Mouse (Mus musculus) heart, adult 2 months (tissue): ENCODE data around the gene Fam240a.
A peak's percentile ranks its signal among the peaks of the same experiment; 100 is the strongest.

Experiments used
- CTCF ChIP-seq: fragments of 200-600 bp; IDR thresholded peaks from 2 replicates; pipeline ENCODE4 v1.8.1; 2022; ENCODE audit warnings: antibody characterized with exemption, mild to moderate bottlenecking, moderate library complexity
- EP300 ChIP-seq: fragments of 200-500 bp; IDR thresholded peaks from 2 replicates; pipeline ENCODE4 v1.6.1; 2011; ENCODE audit warnings: low read depth, low read length, control low read depth; ENCODE audit not compliant: insufficient read depth
- POLR2A ChIP-seq: fragments of 200-500 bp; IDR thresholded peaks from 2 replicates; pipeline ENCODE4 v1.6.1; 2011; ENCODE audit warnings: mild to moderate bottlenecking, low read depth, low read length, control low read depth; ENCODE audit not compliant: insufficient read depth

DNA sequence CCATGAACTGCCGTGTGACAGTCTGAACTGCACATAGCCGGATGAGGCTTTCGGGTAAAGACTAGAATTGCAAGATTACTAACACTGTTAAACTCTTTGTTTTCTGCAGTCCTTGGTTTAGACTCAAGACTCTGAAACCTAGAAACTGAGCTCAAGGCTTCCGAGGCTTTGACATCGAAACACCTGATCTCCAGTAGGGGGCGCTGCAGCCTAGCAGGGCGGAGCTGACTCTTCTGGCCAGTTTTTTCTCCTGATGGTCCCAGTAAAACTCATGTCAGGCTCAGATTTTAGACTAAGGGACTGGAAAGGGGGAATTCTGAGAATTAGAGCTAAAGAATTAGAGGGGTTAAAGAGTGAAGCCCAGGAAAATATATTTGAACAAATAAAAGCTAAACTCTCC lies 6.1 kb upstream of the Fam240a start:
- no peak; the same call in 1 of the 2 replicates for TF ChIP-seq CTCF
- no peak for TF ChIP-seq POLR2A
- TF ChIP-seq EP300 = peak; percentile 84; the same call in 1 of the 2 replicates
